Mouse (Mus musculus): ENCODE measurements around the gene Pld4. TPM values are rescaled to one million over a fixed set of nuclear protein-coding genes. Genes with fewer than 3 reads are reported as not detected.

The Pld4 gene
- polyA plus RNA-seq, 1 experiment from 2014 or later, result 4.0 TPM

DNA sequence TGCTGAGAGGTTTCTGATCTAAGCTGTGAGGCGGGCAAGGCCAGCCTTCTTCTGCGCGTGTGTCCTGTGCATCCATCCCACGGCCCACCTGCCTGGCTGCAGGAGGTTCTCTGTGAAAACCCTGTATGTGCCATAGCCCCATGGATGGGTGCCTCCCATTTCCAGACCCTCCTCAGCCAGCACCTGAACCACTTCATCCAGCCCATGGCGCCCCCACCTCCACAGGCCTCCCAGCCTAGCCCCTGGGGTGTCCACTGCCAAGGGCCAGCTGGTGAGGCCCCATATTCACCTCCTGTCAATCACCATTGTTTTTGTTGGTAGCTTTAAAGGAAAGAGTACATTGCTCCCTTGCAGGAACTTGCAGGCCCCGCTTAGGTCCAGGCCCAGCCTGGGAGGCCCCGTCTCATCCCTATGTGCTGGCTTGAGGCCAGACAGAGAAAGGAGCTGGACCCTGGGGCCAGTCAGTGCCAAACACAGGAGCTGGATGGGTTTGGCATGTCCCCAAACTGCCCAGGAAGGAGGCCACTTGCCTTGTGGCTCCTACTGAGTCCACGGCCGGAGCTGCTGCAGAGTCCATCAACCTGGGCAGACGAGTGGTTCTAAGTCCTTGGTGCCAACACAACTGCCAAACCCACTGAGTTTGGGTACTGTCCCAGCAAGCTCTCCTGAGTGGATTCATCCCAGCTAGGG lies 15.4 kb upstream of the Pld4 start:
- 80% methylated on average over 10 of the region's 10 CpGs for WGBS

DNA sequence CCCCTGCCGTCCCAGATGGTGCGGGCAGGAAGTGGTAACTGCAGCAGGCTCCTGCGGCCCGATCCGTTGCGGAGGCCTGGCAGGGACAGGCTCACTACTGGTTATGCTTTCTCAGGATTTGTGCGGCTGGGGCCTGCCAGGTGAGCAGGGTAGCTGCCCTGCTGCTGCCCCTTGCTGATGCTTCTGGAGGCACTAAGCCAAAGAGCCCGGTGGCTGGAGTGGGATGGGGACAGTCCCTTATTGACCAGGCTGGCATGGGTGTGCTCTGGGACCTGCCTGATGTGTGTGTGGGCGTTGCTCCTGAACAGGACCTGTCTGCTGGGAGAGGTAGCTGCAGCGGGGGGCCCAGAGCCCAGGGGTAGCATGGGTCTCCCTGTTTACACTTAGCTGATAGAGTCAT lies 14.7 kb upstream of the Pld4 start:
- Histone ChIP-seq H3K9me3 (ENCODE audit: control insufficient read depth, low read length) (no peaks in the 10 kb centered on the region), H3K4me2 (ENCODE audit: low read length) (no peak overlapping the region), H3K4me3 (replicated peaks; ENCODE audit: low read length) (no peak overlapping the region), H3K27ac (ENCODE audit: low read length) (no peak overlapping the region; the same call in 1 of the 2 replicates), H3K4me1 (replicated peaks; ENCODE audit: control insufficient read depth, insufficient read depth, low read length) (peaks cover 9% of the 10 kb centered on the region), H3K36me3 (ENCODE audit: control insufficient read depth, insufficient read depth) (peaks cover 2% of the 10 kb centered on the region; the same call in 1 of the 2 replicates), H3K27me3 (replicated peaks; ENCODE audit: control insufficient read depth, insufficient read depth, low read length) (no peaks in the 10 kb centered on the region), H3K9ac (replicated peaks; ENCODE audit: low read depth, low read length) (no peak overlapping the region)
- WGBS, result 89% methylated on average over 10 of the region's 10 CpGs
- ATAC-seq, result no peak

More for the DNA sequence above, 15.4 kb upstream of the Pld4 start:
- Histone ChIP-seq H3K27me3 (replicated peaks; ENCODE audit: control insufficient read depth, insufficient read depth, low read length) (no peaks in the 10 kb centered on the region), H3K4me1 (replicated peaks; ENCODE audit: control insufficient read depth, insufficient read depth, low read length) (peaks cover 9% of the 10 kb centered on the region), H3K9ac (replicated peaks; ENCODE audit: low read depth, low read length) (no peak overlapping the region), H3K36me3 (ENCODE audit: control insufficient read depth, insufficient read depth) (peaks cover 2% of the 10 kb centered on the region; the same call in 1 of the 2 replicates), H3K4me3 (replicated peaks; ENCODE audit: low read length) (no peak overlapping the region), H3K9me3 (ENCODE audit: control insufficient read depth, low read length) (no peaks in the 10 kb centered on the region), H3K4me2 (ENCODE audit: low read length) (no peak overlapping the region), H3K27ac (ENCODE audit: low read length) (no peak overlapping the region)
- no peak for ATAC-seq

DNA sequence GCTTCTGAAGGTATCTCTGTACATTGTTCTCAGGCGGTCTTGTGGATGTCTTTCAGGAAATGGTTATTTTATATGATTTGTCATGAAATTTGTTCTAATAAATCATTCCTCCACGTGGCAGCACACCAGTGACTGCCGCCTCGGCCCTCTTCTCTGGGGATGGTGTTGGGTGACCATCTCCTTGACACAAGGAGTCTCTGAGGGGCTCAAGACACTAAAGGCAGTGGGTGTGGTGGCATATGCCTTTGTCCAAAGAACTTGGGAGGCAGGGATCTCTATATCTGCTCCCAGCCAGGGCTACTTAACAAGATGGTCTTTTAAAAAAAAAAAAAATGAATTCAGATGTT lies 14.0 kb upstream of the Pld4 start:
- peaks cover 9% of the 10 kb centered on the region for H3K4me1 ChIP-seq (replicated peaks; ENCODE audit: control insufficient read depth, insufficient read depth, low read length)
- no peaks in the 10 kb centered on the region for H3K9me3 ChIP-seq (ENCODE audit: control insufficient read depth, low read length)
- no peak overlapping the region for H3K4me2 ChIP-seq (ENCODE audit: low read length)
- no peaks in the 10 kb centered on the region for H3K27me3 ChIP-seq (replicated peaks; ENCODE audit: control insufficient read depth, insufficient read depth, low read length)
- H3K27ac ChIP-seq (ENCODE audit: low read length), result no peak overlapping the region
- no peak overlapping the region for H3K4me3 ChIP-seq (replicated peaks; ENCODE audit: low read length)
- WGBS, result 85% methylated on average over 4 of the region's 4 CpGs
- H3K36me3 ChIP-seq (ENCODE audit: control insufficient read depth, insufficient read depth), result no peaks in the 10 kb centered on the region
- ATAC-seq, result no peak
- H3K9ac ChIP-seq (replicated peaks; ENCODE audit: low read depth, low read length), result no peak overlapping the region

DNA sequence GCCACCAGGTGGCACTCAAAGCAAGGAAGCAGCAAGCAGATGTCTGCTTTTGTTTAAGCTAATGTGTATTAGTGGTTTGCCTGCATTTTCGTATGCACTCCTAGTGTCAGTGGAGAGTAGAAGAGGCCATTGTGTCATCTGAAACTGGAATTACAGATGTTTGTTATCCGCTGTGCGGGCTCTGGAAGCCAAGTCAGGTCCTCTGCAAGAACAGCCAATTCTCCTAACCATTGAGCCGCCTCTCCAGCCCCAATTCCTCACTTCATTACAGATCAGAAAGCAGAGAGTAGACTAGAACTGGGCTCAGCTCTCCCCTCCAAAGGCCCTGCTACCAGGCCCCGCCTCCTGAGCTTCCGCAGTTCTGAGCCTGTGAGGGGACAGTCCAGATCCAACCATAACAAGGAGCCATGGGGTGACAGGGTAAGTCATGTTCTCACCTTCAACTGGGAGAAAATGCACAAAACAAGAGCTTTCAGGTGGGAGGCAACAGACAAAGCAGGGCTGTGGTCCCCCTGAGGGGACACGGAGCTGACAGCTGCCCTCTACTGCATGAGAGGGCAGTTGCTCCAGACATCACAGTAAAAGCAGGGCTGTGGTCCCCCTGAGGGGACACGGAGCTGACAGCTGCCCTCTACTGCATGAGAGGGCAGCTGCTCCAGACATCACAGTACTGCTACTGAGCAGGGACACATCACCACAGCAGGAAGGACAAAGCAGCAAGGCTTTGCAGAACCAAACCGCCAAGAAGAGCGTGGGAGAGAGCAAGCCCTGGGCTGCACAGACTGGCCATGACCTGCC lies 13.4 kb upstream of the Pld4 start:
- Histone ChIP-seq H3K4me1 (replicated peaks; ENCODE audit: control insufficient read depth, insufficient read depth, low read length) (peaks cover 9% of the 10 kb centered on the region), H3K27me3 (replicated peaks; ENCODE audit: control insufficient read depth, insufficient read depth, low read length) (no peaks in the 10 kb centered on the region), H3K4me3 (replicated peaks; ENCODE audit: low read length) (no peak overlapping the region), H3K9ac (replicated peaks; ENCODE audit: low read depth, low read length) (peak overlapping the region; percentile 38), H3K9me3 (ENCODE audit: control insufficient read depth, low read length) (no peaks in the 10 kb centered on the region), H3K27ac (ENCODE audit: low read length) (peak overlapping the region; percentile 72), H3K36me3 (ENCODE audit: control insufficient read depth, insufficient read depth) (no peaks in the 10 kb centered on the region), H3K4me2 (ENCODE audit: low read length) (peak overlapping the region; percentile 20; the same call in 1 of the 2 replicates)
- peak; percentile 45 for ATAC-seq
- 23% methylated on average over 10 of the region's 10 CpGs for whole genome bisulfite sequencing

DNA sequence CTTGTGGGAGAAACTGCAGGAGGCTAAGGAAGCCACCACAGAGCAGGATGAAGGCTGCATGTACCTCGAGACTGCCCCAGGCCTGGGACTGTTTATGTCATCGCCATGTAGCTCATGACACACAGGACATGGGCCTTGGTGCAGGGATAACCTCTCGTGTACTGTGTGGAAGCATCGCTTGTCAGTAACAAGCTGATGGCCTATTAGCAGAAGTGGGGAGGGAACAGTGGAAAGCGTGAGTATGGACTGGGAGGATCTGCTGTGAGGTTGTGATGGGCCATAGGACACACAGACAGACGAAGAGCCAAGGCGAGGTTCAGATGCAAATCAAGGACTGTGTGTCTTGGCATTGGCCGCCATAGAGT lies 12.9 kb upstream of the Pld4 start:
- Histone ChIP-seq H3K4me1 (replicated peaks; ENCODE audit: control insufficient read depth, insufficient read depth, low read length) (peaks cover 9% of the 10 kb centered on the region), H3K27me3 (replicated peaks; ENCODE audit: control insufficient read depth, insufficient read depth, low read length) (no peaks in the 10 kb centered on the region), H3K27ac (ENCODE audit: low read length) (no peak overlapping the region), H3K4me2 (ENCODE audit: low read length) (no peak overlapping the region), H3K36me3 (ENCODE audit: control insufficient read depth, insufficient read depth) (no peaks in the 10 kb centered on the region), H3K9me3 (ENCODE audit: control insufficient read depth, low read length) (no peaks in the 10 kb centered on the region), H3K9ac (replicated peaks; ENCODE audit: low read depth, low read length) (peak overlapping the region; percentile 38; the same call in 1 of the 2 replicates), H3K4me3 (replicated peaks; ENCODE audit: low read length) (no peak overlapping the region)
- 84% methylated on average over 8 of the region's 8 CpGs for WGBS
- peak; percentile 8 for ATAC-seq

DNA sequence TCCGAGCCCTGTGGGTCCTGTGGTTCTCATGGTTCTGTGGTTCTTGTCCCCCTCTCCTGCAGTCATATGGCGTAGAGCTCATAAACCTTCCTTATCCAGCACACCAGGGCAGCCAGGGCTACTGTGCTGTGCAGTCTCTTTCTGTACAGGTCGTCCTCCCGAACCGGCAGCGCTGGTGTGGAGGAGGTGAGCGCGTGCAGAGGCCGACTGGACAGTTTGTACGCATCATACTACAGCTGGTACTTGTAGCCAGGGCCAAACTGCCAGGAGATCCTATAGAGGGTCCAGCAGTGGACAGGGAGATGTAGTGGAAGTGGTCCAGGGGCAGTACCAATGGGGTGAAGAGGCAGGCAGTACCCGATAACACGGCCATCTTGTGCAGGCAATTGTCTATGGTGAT lies 9.5 kb upstream of the Pld4 start:
- Histone ChIP-seq H3K4me2 (ENCODE audit: low read length) (no peak overlapping the region), H3K36me3 (ENCODE audit: control insufficient read depth, insufficient read depth) (no peaks in the 10 kb centered on the region), H3K9me3 (ENCODE audit: control insufficient read depth, low read length) (no peaks in the 10 kb centered on the region), H3K4me3 (replicated peaks; ENCODE audit: low read length) (no peak overlapping the region), H3K27me3 (replicated peaks; ENCODE audit: control insufficient read depth, insufficient read depth, low read length) (no peaks in the 10 kb centered on the region), H3K27ac (ENCODE audit: low read length) (no peak overlapping the region), H3K9ac (replicated peaks; ENCODE audit: low read depth, low read length) (no peak overlapping the region; the same call in 1 of the 2 replicates), H3K4me1 (replicated peaks; ENCODE audit: control insufficient read depth, insufficient read depth, low read length) (peaks cover 7% of the 10 kb centered on the region)
- ATAC-seq, result no peak
- WGBS, result 88% methylated on average over 12 of the region's 12 CpGs

DNA sequence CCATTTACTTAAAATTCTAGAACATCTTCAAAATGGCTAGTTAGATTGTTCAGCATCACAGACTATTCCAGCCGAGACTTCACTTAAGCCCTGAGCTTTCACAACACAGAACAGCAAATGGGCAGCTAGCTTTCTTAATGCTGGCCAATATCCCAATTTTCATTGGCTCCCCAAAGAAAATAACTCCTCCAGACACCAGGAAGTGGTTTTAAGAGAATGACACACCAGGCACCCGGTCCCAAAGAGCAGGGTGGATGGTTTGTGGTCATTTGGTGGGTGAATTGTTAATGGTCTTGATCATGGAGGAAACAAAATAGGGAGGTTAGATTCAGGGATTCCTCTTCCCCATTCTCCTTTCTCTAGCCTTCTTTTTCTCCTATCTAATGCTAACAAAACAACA lies 8.1 kb upstream of the Pld4 start:
- 61% methylated on average over 2 of the region's 2 CpGs for WGBS
- no peak for ATAC-seq

DNA sequence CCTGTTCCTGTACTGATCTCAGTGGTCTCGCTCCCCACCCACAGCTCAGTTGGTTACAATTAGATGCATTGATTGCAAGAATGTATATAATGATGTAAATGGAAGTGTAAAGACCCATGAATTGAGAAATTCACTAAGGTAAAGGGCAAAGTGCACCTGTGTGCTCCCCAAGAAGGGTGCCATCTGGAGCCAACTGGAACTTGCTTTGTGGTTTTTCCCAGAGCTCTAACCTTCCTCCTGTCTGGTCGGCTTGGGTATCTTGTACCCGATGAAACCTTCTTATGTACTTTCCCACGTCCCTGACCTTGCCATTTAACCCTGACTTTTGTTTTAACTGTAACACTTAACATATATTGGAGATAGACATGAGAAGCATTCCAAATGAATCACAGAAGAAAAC lies 4.6 kb upstream of the Pld4 start:
- H3K4me3 ChIP-seq (replicated peaks; ENCODE audit: low read length), result no peak overlapping the region
- H3K36me3 ChIP-seq (ENCODE audit: control insufficient read depth, insufficient read depth), result no peaks in the 10 kb centered on the region
- H3K9ac ChIP-seq (replicated peaks; ENCODE audit: low read depth, low read length), result no peak overlapping the region
- no peaks in the 10 kb centered on the region for H3K4me1 ChIP-seq (replicated peaks; ENCODE audit: control insufficient read depth, insufficient read depth, low read length)
- H3K27me3 ChIP-seq (replicated peaks; ENCODE audit: control insufficient read depth, insufficient read depth, low read length), result no peaks in the 10 kb centered on the region
- ATAC-seq, result no peak
- WGBS, result 69% methylated on average over 4 of the region's 4 CpGs
- H3K9me3 ChIP-seq (ENCODE audit: control insufficient read depth, low read length), result no peaks in the 10 kb centered on the region
- no peak overlapping the region for H3K4me2 ChIP-seq (ENCODE audit: low read length)
- H3K27ac ChIP-seq (ENCODE audit: low read length), result no peak overlapping the region

More for the DNA sequence above, 8.1 kb upstream of the Pld4 start:
- no peaks in the 10 kb centered on the region for H3K9me3 ChIP-seq (ENCODE audit: control insufficient read depth, low read length)
- no peak overlapping the region for H3K4me3 ChIP-seq (replicated peaks; ENCODE audit: low read length)
- H3K4me2 ChIP-seq (ENCODE audit: low read length), result no peak overlapping the region
- no peaks in the 10 kb centered on the region; the same call in 1 of the 2 replicates for H3K4me1 ChIP-seq (replicated peaks; ENCODE audit: control insufficient read depth, insufficient read depth, low read length)
- no peak overlapping the region for H3K9ac ChIP-seq (replicated peaks; ENCODE audit: low read depth, low read length)
- no peaks in the 10 kb centered on the region for H3K36me3 ChIP-seq (ENCODE audit: control insufficient read depth, insufficient read depth)
- H3K27ac ChIP-seq (ENCODE audit: low read length), result no peak overlapping the region
- H3K27me3 ChIP-seq (replicated peaks; ENCODE audit: control insufficient read depth, insufficient read depth, low read length), result no peaks in the 10 kb centered on the region

DNA sequence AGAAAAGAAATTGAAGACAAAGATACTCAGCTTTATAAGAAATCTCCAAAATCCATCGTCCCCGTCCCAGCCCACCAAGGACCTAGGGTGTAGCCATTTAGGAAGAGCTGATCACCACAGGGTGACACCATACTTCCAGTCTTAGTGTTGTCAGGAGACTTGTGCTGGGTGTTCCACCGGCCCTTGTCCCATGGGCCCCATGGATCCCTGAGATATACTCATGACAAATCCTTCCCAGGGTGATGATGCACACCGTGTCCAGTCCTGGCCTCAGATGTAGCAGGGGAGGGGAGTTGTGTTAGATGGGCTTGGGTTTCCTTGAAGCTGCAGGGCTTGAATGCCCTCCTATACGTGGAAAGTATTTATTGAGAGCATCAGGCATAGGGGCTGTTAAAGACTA lies 2.6 kb upstream of the Pld4 start:
- Histone ChIP-seq H3K36me3 (ENCODE audit: control insufficient read depth, insufficient read depth) (no peaks in the 10 kb centered on the region), H3K4me3 (replicated peaks; ENCODE audit: low read length) (no peak overlapping the region), H3K4me1 (replicated peaks; ENCODE audit: control insufficient read depth, insufficient read depth, low read length) (no peaks in the 10 kb centered on the region), H3K27ac (ENCODE audit: low read length) (no peak overlapping the region), H3K4me2 (ENCODE audit: low read length) (no peak overlapping the region), H3K9ac (replicated peaks; ENCODE audit: low read depth, low read length) (no peak overlapping the region), H3K9me3 (ENCODE audit: control insufficient read depth, low read length) (no peaks in the 10 kb centered on the region), H3K27me3 (replicated peaks; ENCODE audit: control insufficient read depth, insufficient read depth, low read length) (no peaks in the 10 kb centered on the region)
- WGBS, result 86% methylated on average over 5 of the region's 5 CpGs
- ATAC-seq, result no peak
